Mouse (Mus musculus) E14TG2a.4 (cell line): Measurements from ENCODE around the gene Rbm33.

Source experiments
- H3K27me3 ChIP-seq: 2 replicates; pipeline ENCODE4 v1.6.1; 2014; ENCODE audit warnings: low read length, control low read depth; ENCODE audit not compliant: insufficient read depth
- H3K36me3 ChIP-seq: 2 replicates; pipeline ENCODE4 v1.6.1; 2014; ENCODE audit warnings: low read length, control low read depth; ENCODE audit not compliant: insufficient read depth
- H3K4me1 ChIP-seq: replicated peaks from 2 replicates; pipeline ENCODE4 v1.6.1; 2014; ENCODE audit warnings: low read depth, low read length, control low read depth
- H3K4me3 ChIP-seq: replicated peaks from 2 replicates; pipeline ENCODE4 v1.5.1; 2014; ENCODE audit warnings: mild to moderate bottlenecking, low read length
- H3K9me3 ChIP-seq: 2 replicates; pipeline ENCODE4 v1.6.1; 2014; ENCODE audit warnings: low read length, control low read depth
- CTCF ChIP-seq: conservative IDR thresholded peaks from 2 replicates; pipeline ENCODE4 v1.5.1; 2014; ENCODE audit warnings: low read length
- NANOG ChIP-seq: IDR thresholded peaks from 2 replicates; pipeline ENCODE4 v1.6.1; 2014; ENCODE audit warnings: borderline replicate concordance, low read length, mixed read lengths
- POU5F1 ChIP-seq: IDR thresholded peaks from 2 replicates; pipeline ENCODE4 v1.6.1; 2014; ENCODE audit warnings: low read length, borderline replicate concordance

Rbm33 gene

DNA sequence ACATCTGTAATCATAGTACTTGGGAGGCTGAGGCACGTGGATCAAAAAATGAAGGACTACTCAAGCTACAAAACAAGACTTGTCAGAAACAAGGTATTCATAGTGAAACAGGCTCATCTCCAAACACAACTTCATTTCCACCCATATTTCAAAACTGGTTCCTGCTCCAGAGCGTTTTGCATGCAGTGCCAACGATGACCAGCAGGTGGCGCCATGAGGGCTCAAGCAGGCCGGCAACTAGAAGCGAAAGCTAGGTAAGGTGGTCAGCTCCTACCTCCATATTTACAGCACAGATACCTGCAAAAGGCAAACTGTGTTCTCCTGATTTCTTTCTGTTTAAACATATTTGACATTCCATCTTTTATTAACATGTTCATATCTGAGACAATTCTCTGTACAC lies 22.9 kb upstream of the Rbm33 start:
- Histone ChIP-seq H3K4me3 (no peak overlapping the region), H3K27me3 (peaks cover 11% of the 10 kb centered on the region), H3K9me3 (no peaks in the 10 kb centered on the region), H3K36me3 (no peaks in the 10 kb centered on the region), H3K4me1 (peaks cover 13% of the 10 kb centered on the region)
- TF ChIP-seq CTCF (peak; percentile 97), NANOG (no peak)

DNA sequence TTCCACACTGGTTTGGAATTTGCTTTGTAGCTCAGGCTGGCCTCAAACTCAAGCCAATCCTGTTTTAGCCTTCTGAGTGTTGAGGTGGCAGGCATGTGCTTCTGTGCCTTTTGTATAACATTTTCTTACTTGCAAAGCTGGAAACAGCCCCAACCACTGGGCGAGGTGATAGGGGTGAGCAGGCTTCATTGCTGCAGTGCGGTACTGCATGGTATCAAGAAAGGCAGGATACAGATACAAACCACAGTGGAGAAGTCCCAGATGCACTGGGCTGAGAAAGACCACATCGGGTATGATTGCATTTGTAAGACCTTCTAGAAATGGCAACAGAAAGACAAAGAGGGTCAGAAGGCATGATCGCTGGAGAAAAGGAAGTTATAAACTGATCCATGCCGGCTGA lies 18.8 kb upstream of the Rbm33 start:
- Histone ChIP-seq H3K4me1 (peaks cover 7% of the 10 kb centered on the region), H3K36me3 (no peaks in the 10 kb centered on the region), H3K4me3 (no peak overlapping the region), H3K9me3 (no peaks in the 10 kb centered on the region), H3K27me3 (peaks cover 5% of the 10 kb centered on the region)
- TF ChIP-seq POU5F1 (no peak), CTCF (no peak), NANOG (no peak)

DNA sequence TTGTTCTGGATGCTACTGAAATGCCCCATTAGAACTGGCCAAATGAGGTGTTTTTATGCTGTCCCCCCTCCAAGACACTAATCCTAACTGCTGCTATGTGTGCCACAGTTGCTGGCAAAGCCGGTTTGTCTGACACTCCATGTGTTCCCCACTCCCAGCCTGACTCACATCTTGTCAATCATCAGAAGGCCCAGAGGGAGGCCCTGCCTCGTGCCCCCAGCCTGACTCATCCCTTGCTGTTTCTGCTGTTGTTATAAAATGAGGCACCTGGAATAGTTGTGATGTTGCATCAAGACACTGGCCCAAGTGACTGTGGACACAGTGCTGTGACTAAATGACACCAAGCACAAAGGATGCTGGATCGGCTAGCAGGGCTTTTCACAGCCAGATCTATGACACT lies 18.2 kb upstream of the Rbm33 start:
- Histone ChIP-seq H3K9me3 (no peaks in the 10 kb centered on the region), H3K4me3 (no peak overlapping the region), H3K27me3 (peaks cover 5% of the 10 kb centered on the region), H3K36me3 (no peaks in the 10 kb centered on the region), H3K4me1 (peaks cover 1% of the 10 kb centered on the region; the same call in 1 of the 2 replicates)
- no peak for TF ChIP-seq CTCF

DNA sequence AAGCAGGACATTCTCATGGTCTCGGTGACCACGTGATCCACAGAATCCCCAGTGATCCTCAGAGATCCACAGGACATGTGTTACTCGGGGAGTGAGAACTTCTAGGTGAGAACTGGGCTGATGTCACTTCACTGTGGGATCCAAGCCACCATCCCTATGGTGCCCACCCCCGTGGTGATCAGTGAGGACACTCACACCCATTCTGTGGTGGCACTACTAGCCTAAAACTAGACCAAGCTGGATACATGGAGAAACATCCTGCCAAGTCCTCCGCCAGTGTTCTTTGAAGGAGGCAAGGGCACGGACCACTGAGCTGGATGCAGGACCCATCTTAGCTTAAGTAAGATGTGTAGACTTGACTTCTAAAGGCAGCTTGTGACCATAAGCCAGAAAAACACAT lies 17.6 kb upstream of the Rbm33 start:
- Histone ChIP-seq H3K9me3 (no peaks in the 10 kb centered on the region), H3K4me1 (peaks cover 5% of the 10 kb centered on the region), H3K4me3 (no peak overlapping the region), H3K36me3 (no peaks in the 10 kb centered on the region), H3K27me3 (peaks cover 5% of the 10 kb centered on the region)
- no peak for TF ChIP-seq POU5F1
- no peak for TF ChIP-seq CTCF
- TF ChIP-seq NANOG: no peak

DNA sequence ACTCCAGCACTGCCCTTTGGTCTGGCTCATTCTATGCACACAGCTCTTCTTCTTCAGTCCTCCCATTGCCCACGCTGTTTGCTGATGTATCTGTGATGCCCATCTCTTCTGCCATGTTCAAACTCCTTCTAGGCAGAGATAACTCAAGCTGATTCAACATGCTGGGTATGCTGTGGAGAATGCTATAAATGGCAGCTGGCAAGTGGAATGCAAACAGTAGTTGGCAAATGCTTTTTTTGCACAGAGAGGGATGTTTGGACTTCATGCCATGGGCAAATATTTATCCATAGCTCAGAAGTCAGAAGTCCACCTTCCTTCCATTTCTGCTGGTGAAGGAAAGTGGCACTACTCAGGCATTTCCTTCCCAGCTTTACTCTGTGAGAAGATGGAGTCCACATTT lies 14.2 kb upstream of the Rbm33 start:
- Histone ChIP-seq H3K27me3 (peaks cover 5% of the 10 kb centered on the region), H3K9me3 (no peaks in the 10 kb centered on the region), H3K4me3 (no peak overlapping the region), H3K4me1 (peaks cover 13% of the 10 kb centered on the region), H3K36me3 (no peaks in the 10 kb centered on the region)
- TF ChIP-seq NANOG: no peak
- no peak for TF ChIP-seq POU5F1
- TF ChIP-seq CTCF: no peak

DNA sequence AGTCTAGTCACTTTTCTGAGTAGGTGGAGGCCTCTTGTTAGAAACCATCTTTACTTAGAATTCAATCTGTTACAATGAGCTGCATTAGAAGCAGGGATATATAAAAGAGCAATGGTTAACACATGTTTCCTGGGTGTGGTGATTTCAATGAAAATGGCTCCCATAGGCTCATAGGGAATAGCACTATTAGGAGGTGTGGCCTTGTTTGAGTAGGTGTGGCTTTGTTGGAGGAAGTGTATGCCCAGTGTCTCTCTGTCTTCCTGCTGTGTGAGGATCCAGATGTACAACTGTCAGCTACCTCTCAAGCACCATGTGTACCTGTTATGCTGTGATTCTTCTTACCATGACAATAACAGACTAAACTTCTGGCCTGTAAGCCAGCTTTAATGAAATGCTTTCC lies 12.4 kb upstream of the Rbm33 start:
- H3K4me1 ChIP-seq: peaks cover 13% of the 10 kb centered on the region
- no peaks in the 10 kb centered on the region for H3K9me3 ChIP-seq
- no peak for TF ChIP-seq NANOG
- no peak for TF ChIP-seq POU5F1
- TF ChIP-seq CTCF: no peak
- H3K4me3 ChIP-seq: no peak overlapping the region
- H3K36me3 ChIP-seq: no peaks in the 10 kb centered on the region
- peaks cover 2% of the 10 kb centered on the region; the same call in 1 of the 2 replicates for H3K27me3 ChIP-seq

DNA sequence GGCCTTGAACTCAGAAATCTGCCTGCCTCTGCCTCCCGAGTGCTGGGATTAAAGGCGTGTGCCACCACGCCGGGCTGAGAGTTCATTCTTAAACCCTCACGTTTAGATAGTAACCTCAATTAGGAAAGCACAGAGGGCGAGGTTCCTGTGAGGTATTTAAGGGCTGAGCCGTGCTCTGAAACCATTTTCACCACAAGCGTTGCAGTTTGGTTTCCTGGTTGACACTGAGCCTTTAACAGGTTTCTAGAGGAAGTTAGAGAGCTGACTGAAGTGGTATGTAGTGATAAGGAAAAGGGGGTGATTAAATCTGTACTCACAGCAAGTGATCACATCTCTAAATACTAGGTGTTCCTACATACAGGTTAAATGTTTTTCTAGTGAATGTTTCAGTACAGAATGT lies 1.4 kb upstream of the Rbm33 start:
- Histone ChIP-seq H3K36me3 (peaks cover 18% of the 10 kb centered on the region), H3K9me3 (no peaks in the 10 kb centered on the region), H3K4me3 (no peak overlapping the region), H3K27me3 (no peaks in the 10 kb centered on the region), H3K4me1 (peaks cover 27% of the 10 kb centered on the region)
- TF ChIP-seq POU5F1 (no peak), NANOG (no peak), CTCF (no peak)

GRCm38 (mm10) chr5:28316151-28316721 lies 685 bp upstream of the Rbm33 start:
- TF ChIP-seq POU5F1 (no peak), CTCF (no peak), NANOG (no peak)
- no peaks in the 10 kb centered on the region for H3K27me3 ChIP-seq

DNA sequence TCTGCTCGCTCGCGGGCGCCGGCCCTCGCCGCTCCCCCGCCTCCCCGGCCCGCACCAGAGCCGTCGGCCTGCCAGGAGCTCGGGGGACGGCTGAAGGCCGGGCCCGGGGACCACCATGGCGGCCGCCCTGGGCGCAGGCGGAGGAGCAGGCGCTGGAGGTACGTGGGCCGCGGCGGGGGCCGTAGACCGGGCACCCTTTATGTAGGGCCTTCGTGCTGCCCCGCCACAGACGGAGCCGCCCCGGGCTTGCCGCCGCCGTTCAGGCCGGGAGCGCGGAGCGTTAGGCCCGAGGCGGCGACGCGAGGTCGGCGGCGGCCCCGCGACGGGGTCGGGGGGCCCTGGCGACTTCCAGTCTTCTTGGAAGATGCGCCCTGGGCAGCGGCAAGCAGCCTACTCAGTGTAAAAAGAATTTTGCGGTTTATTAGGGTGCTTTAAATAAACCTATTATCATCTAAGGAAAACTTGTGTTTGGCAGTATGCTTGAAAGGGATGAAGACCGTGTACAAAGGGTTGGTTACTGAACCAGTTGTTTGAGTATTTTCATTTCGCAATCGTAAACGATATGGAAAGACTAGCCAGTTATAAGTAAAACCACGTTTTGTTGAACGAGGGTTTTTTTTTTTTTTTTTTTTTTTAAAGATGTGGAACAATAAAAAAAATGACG lies 464 bp downstream of the Rbm33 start:
- Histone ChIP-seq H3K4me1 (peaks cover 36% of the 10 kb centered on the region), H3K36me3 (peaks cover 21% of the 10 kb centered on the region), H3K27me3 (no peaks in the 10 kb centered on the region), H3K9me3 (no peaks in the 10 kb centered on the region), H3K4me3 (peak overlapping the region; percentile 92)
- TF ChIP-seq CTCF (no peak), NANOG (no peak), POU5F1 (no peak)

More at GRCm38 (mm10) chr5:28316151-28316721, 685 bp upstream of the Rbm33 start:
- H3K4me3 ChIP-seq: peak overlapping the region; percentile 92
- H3K36me3 ChIP-seq: peaks cover 21% of the 10 kb centered on the region
- peaks cover 32% of the 10 kb centered on the region for H3K4me1 ChIP-seq
- no peaks in the 10 kb centered on the region for H3K9me3 ChIP-seq

DNA sequence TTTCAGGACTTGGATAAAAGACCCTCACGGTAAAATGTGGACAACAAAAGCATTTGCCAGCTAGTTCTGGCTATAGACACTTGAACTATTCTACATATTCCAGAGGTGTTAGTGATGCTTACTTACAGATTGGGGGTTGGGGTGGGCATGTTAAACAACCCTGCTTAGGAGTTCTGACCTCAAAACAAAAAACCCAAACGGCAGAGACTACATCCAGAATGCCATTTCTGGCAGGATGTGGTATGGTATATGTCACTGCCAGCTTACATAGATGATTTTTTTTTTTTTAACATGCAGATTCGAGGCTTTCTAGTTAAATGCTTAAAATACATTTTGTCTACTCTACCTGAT lies 971 bp downstream of the Rbm33 start:
- Histone ChIP-seq H3K9me3 (no peaks in the 10 kb centered on the region), H3K4me3 (peak overlapping the region; percentile 92), H3K36me3 (peaks cover 26% of the 10 kb centered on the region), H3K27me3 (no peaks in the 10 kb centered on the region), H3K4me1 (peaks cover 42% of the 10 kb centered on the region)
- TF ChIP-seq POU5F1 (no peak), NANOG (no peak)
